Mouse (Mus musculus) liver, adult 2 months (tissue): ENCODE measurements around the gene Cops6.
A peak's percentile ranks its signal among the peaks of the same experiment; 100 is the strongest.

Experiments
- CTCF ChIP-seq: fragments of 200-500 bp; IDR thresholded peaks from 2 replicates; pipeline ENCODE4 v1.5.1; 2011; ENCODE audit warnings: low read depth, low read length, control low read depth
- POLR2A ChIP-seq: fragments of 200-500 bp; IDR thresholded peaks from 2 replicates; pipeline ENCODE4 v1.6.1; 2011; ENCODE audit warnings: low read length, control low read depth; ENCODE audit not compliant: insufficient read depth; ENCODE audit errors: extremely low read depth

- no peak for TF ChIP-seq CTCF
- TF ChIP-seq POLR2A, result peak; percentile 37; the same call in 1 of the 2 replicates
Observed at GRCm38 (mm10) chr5:138170936-138171561, 10.2 kb downstream of the Cops6 start.
